Mouse (Mus musculus) neural tube, embryonic 11.5 days (tissue): Measurements from ENCODE around the gene Gfer. TPM values are rescaled to one million over a fixed set of nuclear protein-coding genes. Genes with fewer than 3 reads are reported as not detected.
A peak's percentile ranks its signal among the peaks of the same experiment; 100 is the strongest.
"Not testable (repeated sequence)": the region's sequence is repeated elsewhere in the genome, so short reads cannot be mapped to it uniquely, and the experiment has no call there.

Experiments
- ATAC-seq: fragments of 200-750 bp; cut with Nextera tagmentation; 2 replicates; pipeline ENCODE4 v1.8.0; 2017; ENCODE audit warnings: moderate number of reproducible peaks, mild to moderate bottlenecking, moderate TSS enrichment, moderate library complexity; ENCODE audit not compliant: insufficient read depth, low FRiP score, low TSS enrichment
- DNase-seq: peaks from one replicate; pipeline ENCODE4 v3.0.0-alpha.2; 2015; ENCODE audit warnings: low spot score
- H3K27ac ChIP-seq: fragments of 300-500 bp; sonication (generic); 2 replicates; pipeline ENCODE4 v1.5.1; 2014; ENCODE audit warnings: low read depth, mild to moderate bottlenecking, low read length
- H3K27me3 ChIP-seq: fragments of 300-500 bp; sonication (generic); 2 replicates; pipeline ENCODE4 v1.6.1; 2014; ENCODE audit warnings: mild to moderate bottlenecking, low read length, mixed read lengths; ENCODE audit not compliant: control insufficient read depth, insufficient read depth
- H3K36me3 ChIP-seq: fragments of 300-500 bp; sonication (generic); 2 replicates; pipeline ENCODE4 v1.6.1; 2014; ENCODE audit warnings: mild to moderate bottlenecking, low read length, moderate library complexity, mixed read lengths; ENCODE audit not compliant: control insufficient read depth, insufficient read depth
- H3K4me1 ChIP-seq: fragments of 300-500 bp; sonication (generic); 2 replicates; pipeline ENCODE4 v1.6.1; 2014; ENCODE audit warnings: low read length, mixed read lengths; ENCODE audit not compliant: control insufficient read depth, insufficient read depth
- H3K4me2 ChIP-seq: fragments of 300-500 bp; sonication (generic); 2 replicates; pipeline ENCODE4 v1.6.1; 2014; ENCODE audit warnings: low read depth, mild to moderate bottlenecking, moderate library complexity
- H3K4me3 ChIP-seq: fragments of 300-500 bp; sonication (generic); 2 replicates; pipeline ENCODE4 v1.5.1; 2014; ENCODE audit warnings: low read depth, low read length
- H3K9ac ChIP-seq: fragments of 300-500 bp; sonication (generic); 2 replicates; pipeline ENCODE4 v1.6.1; 2014; ENCODE audit warnings: mild to moderate bottlenecking, low read length
- H3K9me3 ChIP-seq: fragments of 300-500 bp; sonication (generic); 2 replicates; pipeline ENCODE4 v1.6.1; 2016; ENCODE audit warnings: low read length; ENCODE audit not compliant: control insufficient read depth
- WGBS: fragments of 180-500 bp; shearing (Covaris S2); extraction: QIAGEN DNeasy Blood & Tissue Kit; methylation state at CpG from one replicate; pipeline ENCODE4 v1.1.7; 2014; 5-methylcytosine and 5-hydroxymethylcytosine counted together
- polyA plus RNA-seq: library from polyadenylated mRNA; unstranded; fragments of >200 nt; fragmentation: Nextera tagmentation; extraction: Ambion mirVana; gene quantifications from 2 replicates; pipeline ENCODE4 v1.2.1, GENCODE M21; 2014

Gfer gene
- polyA plus RNA-seq, 1 experiment from 2014 or later, result 53.0 TPM

DNA sequence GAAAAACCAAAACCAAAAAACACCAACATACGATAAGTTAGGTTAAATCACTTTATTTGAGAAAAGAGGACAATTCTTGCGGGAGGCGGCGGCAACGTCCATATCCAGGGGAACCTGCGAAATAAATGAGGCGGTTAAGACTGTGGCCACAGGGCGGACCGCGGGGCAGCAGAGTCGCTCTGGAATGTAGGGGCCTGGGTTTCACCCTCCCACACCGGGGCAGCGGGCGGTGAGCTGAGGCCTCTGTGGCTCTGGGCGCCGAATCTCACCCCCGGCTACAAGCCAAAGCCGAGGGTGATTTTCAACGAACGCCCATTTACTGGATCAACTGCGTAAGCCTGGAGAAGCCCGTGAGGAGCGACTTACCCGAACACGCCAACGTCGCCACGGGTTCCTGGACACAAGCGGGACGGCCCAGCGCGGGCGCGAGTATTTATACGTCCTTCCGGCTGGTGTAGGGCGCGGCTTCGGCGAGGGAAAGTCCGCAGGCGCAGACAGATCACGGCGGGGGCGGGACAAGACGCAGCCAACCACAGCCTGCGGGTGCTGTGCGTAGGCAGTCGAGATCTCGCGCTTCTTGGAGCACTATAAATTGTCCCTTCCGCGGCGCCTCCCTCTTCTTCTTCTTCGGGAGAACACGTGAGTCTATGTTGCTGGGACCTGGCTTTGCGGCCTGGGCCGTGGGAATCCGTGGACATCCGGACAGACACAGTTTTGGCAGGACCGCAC is 23.7 kb upstream of the Gfer start:
- Histone ChIP-seq H3K4me3 (peak overlapping the region; percentile 74), H3K9me3 (no peaks in the 10 kb centered on the region), H3K9ac (peak overlapping the region; percentile 90), H3K27me3 (no peaks in the 10 kb centered on the region), H3K4me2 (peak overlapping the region; percentile 84), H3K27ac (peak overlapping the region; percentile 77), H3K4me1 (peaks cover 10% of the 10 kb centered on the region), H3K36me3 (peaks cover 10% of the 10 kb centered on the region)
- under 1% methylated on average over 61 of the region's 61 CpGs for WGBS
- DNase-seq (peak; percentile 99), ATAC-seq (peak; percentile 96)

DNA sequence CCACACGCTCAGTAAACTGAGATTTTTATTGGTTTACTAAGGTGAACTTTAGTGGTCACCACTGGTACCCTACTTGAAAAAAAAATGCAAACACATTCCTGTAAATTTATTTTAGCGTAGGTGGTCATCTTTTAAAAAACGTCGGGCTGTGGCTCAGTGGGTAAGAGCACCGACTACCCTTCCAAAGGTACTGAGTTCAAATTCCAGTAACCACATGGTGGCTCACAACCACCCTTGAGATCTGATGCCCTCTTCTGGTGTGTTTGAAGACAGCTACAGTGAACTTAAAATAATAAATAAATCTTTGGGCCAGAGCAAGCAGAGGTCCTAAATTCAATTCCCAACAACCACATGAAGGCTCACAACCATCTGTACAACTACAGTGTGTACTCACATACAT is 23.0 kb upstream of the Gfer start:
- WGBS, result 58% methylated on average over 5 of the region's 5 CpGs
- peaks cover 10% of the 10 kb centered on the region for H3K36me3 ChIP-seq

DNA sequence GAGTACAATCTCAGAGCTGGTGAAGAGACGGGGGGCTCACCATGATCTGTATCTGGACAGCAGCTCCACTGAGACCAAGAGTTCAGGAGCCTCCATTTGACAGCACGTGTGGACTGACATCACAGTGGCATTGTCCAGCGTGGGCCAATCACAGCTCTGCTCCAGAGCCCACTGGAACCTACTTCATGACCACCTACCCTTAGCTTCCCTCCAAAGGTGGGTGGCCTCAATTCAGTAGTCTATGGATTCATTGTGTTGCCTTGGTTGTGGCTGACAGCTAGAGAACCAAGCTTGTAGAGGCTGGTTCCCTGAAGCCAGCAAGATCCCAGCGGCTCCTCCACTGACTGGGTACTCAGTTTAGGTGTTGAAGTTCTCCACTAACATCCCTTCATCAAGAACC is 22.0 kb upstream of the Gfer start, which contains the start of the genes Rnf151 and Rps2:
Gene Rnf151, minus strand, starts transcription at position 121 of the 400 bp plus-strand sequence.
Gene Rps2, plus strand, starts transcription at position 174 of the 400 bp plus-strand sequence.
- no peak within 1 kb of the TSS for H3K9ac ChIP-seq
- H3K36me3 ChIP-seq, result peaks cover 10% of the 10 kb centered on the region
- H3K27ac ChIP-seq, result no peak within 1 kb of the TSS

More for the DNA sequence above, 23.0 kb upstream of the Gfer start:
- ATAC-seq, H3K27me3 ChIP-seq, H3K9me3 ChIP-seq, DNase-seq, H3K27ac ChIP-seq: not testable (repeated sequence)
- peak overlapping the region; percentile 51 for H3K4me2 ChIP-seq
- H3K4me3 ChIP-seq, result peak overlapping the region; percentile 74
- H3K4me1 ChIP-seq, result peaks cover 10% of the 10 kb centered on the region
- H3K9ac ChIP-seq, result peak overlapping the region; percentile 75

DNA sequence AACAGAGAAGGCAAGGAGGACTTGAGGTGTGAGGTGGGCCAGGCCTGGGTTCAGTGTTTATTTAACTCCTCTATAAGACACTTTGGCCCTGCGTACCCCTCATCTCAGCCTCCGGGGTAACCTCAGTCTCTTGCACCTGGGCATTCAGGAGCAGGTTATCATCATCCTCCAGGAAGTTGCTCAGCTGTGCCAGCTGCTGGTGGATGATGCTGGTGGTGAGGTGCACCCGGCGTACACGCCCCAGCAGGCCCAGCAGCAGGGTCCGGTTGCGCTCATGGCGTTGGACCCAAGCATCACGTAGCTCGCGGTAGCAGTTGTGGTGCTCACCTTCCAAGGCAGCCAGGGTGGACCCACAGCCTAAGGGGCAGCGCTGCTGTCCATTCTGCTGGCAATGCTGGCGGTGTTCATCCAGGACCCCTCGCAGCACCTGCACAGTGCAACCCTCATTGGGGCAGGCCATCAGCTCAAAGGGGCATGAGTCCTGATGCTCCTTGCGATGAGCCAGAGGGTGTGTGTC is 20.3 kb upstream of the Gfer start:
- H3K9ac ChIP-seq, result no peak overlapping the region
- H3K4me1 ChIP-seq, result peaks cover 3% of the 10 kb centered on the region; the same call in 1 of the 2 replicates
- no peak for ATAC-seq
- no peaks in the 10 kb centered on the region for H3K27me3 ChIP-seq
- no peak overlapping the region for H3K4me2 ChIP-seq
- H3K4me3 ChIP-seq, result no peak overlapping the region
- no peak overlapping the region for H3K27ac ChIP-seq
- H3K36me3 ChIP-seq, result peaks cover 4% of the 10 kb centered on the region
- no peaks in the 10 kb centered on the region for H3K9me3 ChIP-seq
- 95% methylated on average over 15 of the region's 15 CpGs for WGBS
- no peak for DNase-seq

More for the DNA sequence above, 22.0 kb upstream of the Gfer start, which contains the start of the genes Rnf151 and Rps2:
- Histone ChIP-seq H3K27me3 (no peaks in the 10 kb centered on the region), H3K9me3 (no peaks in the 10 kb centered on the region), H3K4me3 (peak within 1 kb of the TSS; percentile 74), H3K4me1 (peaks cover 10% of the 10 kb centered on the region), H3K4me2 (peak within 1 kb of the TSS; percentile 51)
- no peak for ATAC-seq
- WGBS, result 80% methylated on average over 4 of the region's 4 CpGs
- no peak for DNase-seq

DNA sequence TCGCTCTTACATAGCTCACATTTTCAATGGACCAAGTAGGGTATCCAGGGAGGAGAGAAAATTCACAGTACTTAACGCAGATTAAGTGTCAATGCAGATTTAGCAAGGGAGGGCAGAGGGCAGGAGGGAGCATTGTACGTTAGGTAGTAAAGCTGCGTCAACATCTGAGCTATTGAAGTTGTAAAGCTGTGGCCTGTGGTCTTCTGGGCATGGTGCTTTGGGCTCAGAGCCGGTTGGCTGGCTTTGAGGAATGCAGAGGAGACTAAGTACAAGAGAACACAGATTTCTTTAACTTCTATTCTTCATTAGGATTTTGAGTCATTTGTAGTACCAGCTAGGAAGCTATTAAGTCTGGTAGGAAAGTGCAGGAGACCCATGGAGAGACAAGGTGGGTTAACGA is 19.6 kb upstream of the Gfer start:
- peaks cover 4% of the 10 kb centered on the region; the same call in 1 of the 2 replicates for H3K36me3 ChIP-seq
- no peak overlapping the region for H3K27ac ChIP-seq
- H3K4me1 ChIP-seq, result no peaks in the 10 kb centered on the region
- DNase-seq (no peak), ATAC-seq (no peak)
- no peak overlapping the region for H3K4me3 ChIP-seq
- no peaks in the 10 kb centered on the region for H3K9me3 ChIP-seq
- 59% methylated on average over 6 of the region's 6 CpGs for WGBS
- H3K9ac ChIP-seq, result no peak overlapping the region
- no peaks in the 10 kb centered on the region for H3K27me3 ChIP-seq
- H3K4me2 ChIP-seq, result no peak overlapping the region

GRCm38 (mm10) chr17:24708646-24709045 is 12.7 kb upstream of the Gfer start:
- DNase-seq (no peak), ATAC-seq (no peak)
- Histone ChIP-seq H3K9ac (no peak overlapping the region), H3K4me1 (0 out of 2 replicates have a peak, but pooled peaks cover 3% of the 10 kb centered on the region), H3K27me3 (no peaks in the 10 kb centered on the region), H3K4me2 (no peak overlapping the region), H3K36me3 (peaks cover 6% of the 10 kb centered on the region), H3K4me3 (no peak overlapping the region), H3K9me3 (no peaks in the 10 kb centered on the region), H3K27ac (no peak overlapping the region)
- 36% methylated on average over 2 of the region's 2 CpGs for WGBS

- Histone ChIP-seq H3K4me3 (peak overlapping the region; percentile 75), H3K9me3 (no peaks in the 10 kb centered on the region), H3K36me3 (peaks cover 6% of the 10 kb centered on the region), H3K27ac (peak overlapping the region; percentile 28; the same call in 1 of the 2 replicates), H3K27me3 (no peaks in the 10 kb centered on the region), H3K4me2 (peak overlapping the region; percentile 78), H3K4me1 (0 out of 2 replicates have a peak, but pooled peaks cover 3% of the 10 kb centered on the region), H3K9ac (peak overlapping the region; percentile 30; the same call in 1 of the 2 replicates)
- WGBS, result 7% methylated on average over 24 of the region's 24 CpGs
- DNase-seq (peak; percentile 21), ATAC-seq (peak; percentile 59; the same call in 1 of the 2 replicates)
Measured at GRCm38 (mm10) chr17:24707801-24708425, 12.0 kb upstream of the Gfer start.

DNA sequence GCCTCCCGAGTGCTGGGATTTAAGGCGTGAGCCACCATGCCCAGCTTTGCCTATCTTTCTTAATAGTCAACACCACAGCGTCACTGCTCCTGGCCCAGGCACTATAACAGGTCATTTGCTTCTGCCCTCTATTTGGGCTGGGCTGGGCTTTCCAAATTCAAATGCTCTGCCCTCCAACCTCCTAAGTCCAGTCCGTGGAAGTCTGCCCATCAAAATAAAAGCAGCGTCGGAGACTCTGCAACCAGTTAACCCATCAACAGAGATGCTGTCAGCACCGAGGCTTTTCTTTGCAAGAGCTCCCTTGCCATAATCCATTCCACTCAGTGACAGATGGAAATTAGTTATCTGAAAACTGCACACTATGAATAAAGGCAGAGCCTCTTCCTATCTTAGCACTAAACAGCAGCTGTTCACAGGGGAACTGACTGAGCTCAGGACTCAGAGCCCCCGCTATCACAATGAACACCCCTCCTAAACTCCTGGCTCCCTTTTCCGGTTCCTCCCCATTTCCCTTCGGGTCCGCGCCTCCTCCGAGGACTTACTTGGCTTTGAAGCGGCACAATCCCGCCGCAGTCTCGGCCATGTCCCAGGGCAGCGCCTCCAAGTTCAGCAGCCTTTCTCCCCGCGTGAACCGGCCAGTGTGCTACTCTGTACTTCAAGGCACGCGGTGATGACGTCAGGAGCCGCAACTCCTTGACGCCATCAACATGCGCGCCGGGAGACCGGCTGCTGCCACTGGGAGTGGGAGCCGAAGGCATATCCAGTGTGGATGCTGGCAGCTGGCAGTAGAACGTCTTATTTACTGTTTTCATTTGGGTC is 11.2 kb upstream of the Gfer start, which contains the start of gene Tbl3:
Gene Tbl3, minus strand, starts transcription at position 679 of the 819 bp plus-strand sequence.
- ATAC-seq (peak; percentile 87), DNase-seq (peak; percentile 96)
- WGBS, result 4% methylated on average over 32 of the region's 32 CpGs
- Histone ChIP-seq H3K4me1 (0 out of 2 replicates have a peak, but pooled peaks cover 3% of the 10 kb centered on the region), H3K4me2 (peak within 1 kb of the TSS; percentile 78), H3K9me3 (no peaks in the 10 kb centered on the region), H3K36me3 (peaks cover 6% of the 10 kb centered on the region), H3K4me3 (peak within 1 kb of the TSS; percentile 75), H3K27ac (peak within 1 kb of the TSS; percentile 40), H3K27me3 (no peaks in the 10 kb centered on the region), H3K9ac (peak within 1 kb of the TSS; percentile 67)
